Mouse (Mus musculus): ENCODE data around the gene Morc4.

Morc4 gene

GRCm38 (mm10) chrX:139807391-139807790 is 64.1 kb downstream of the Morc4 start:
- in situ Hi-C loops (cut with MboI, MseI) = no loop called here

GRCm38 (mm10) chrX:139805918-139806317 is 65.6 kb downstream of the Morc4 start:
- in situ Hi-C loops (cut with MboI, MseI) = no loop called here

GRCm38 (mm10) chrX:139803028-139803427 is 68.4 kb downstream of the Morc4 start:
- in situ Hi-C loops (cut with MboI, MseI) = no loop called here

- in situ Hi-C loops (cut with MboI, MseI) = no loop called here
Measured at GRCm38 (mm10) chrX:139800406-139800878, 71.0 kb downstream of the Morc4 start, which contains the start of gene Cldn2. Gene Cldn2, plus strand, starts transcription at chrX:139800828.

GRCm38 (mm10) chrX:139799953-139800352 is 71.5 kb downstream of the Morc4 start:
- in situ Hi-C loops (cut with MboI, MseI) = no loop called here

- in situ Hi-C loops (cut with MboI, MseI) = no loop called here
Measured at GRCm38 (mm10) chrX:139797875-139798274, 73.6 kb downstream of the Morc4 start.

GRCm38 (mm10) chrX:139796037-139796436 is 75.4 kb downstream of the Morc4 start:
- in situ Hi-C loops (cut with MboI, MseI) = no loop called here

GRCm38 (mm10) chrX:139794072-139794845 is 77.2 kb downstream of the Morc4 start:
- in situ Hi-C loops (cut with MboI, MseI) = no loop called here

GRCm38 (mm10) chrX:139785764-139786163 is 85.7 kb downstream of the Morc4 start:
- in situ Hi-C loops (cut with MboI, MseI) = no loop called here

- in situ Hi-C loops (cut with MboI, MseI) = no loop called here
Measured at GRCm38 (mm10) chrX:139783045-139783422, 88.4 kb downstream of the Morc4 start.

- in situ Hi-C loops (cut with MboI, MseI) = no loop called here
Measured at GRCm38 (mm10) chrX:139782278-139783044, 89.0 kb downstream of the Morc4 start, which contains the start of gene Ripply1. Gene Ripply1, minus strand, starts transcription at chrX:139782353.

- in situ Hi-C loops (cut with MboI, MseI) = no loop called here
Measured at GRCm38 (mm10) chrX:139781563-139781962, 89.9 kb downstream of the Morc4 start.

- in situ Hi-C loops (cut with MboI, MseI) = no loop called here
Measured at GRCm38 (mm10) chrX:139780988-139781387, 90.5 kb downstream of the Morc4 start.

GRCm38 (mm10) chrX:139779401-139779800 is 92.1 kb downstream of the Morc4 start:
- in situ Hi-C loops (cut with MboI, MseI) = loop anchor here (5.0 kb wide), 2 partner anchors 43 to 58 kb away; no protein-coding TSS in a partner anchor

- in situ Hi-C loops (cut with MboI, MseI) = loop anchor here (5.0 kb wide), 2 partner anchors 43 to 58 kb away; no protein-coding TSS in a partner anchor
Measured at GRCm38 (mm10) chrX:139778886-139779285, 92.6 kb downstream of the Morc4 start.

GRCm38 (mm10) chrX:139777357-139777756 is 94.1 kb downstream of the Morc4 start:
- in situ Hi-C loops (cut with MboI, MseI) = loop anchor here (5.0 kb wide), 2 partner anchors 45 to 60 kb away; no protein-coding TSS in a partner anchor

GRCm38 (mm10) chrX:139775084-139775612 is 96.3 kb downstream of the Morc4 start:
- in situ Hi-C loops (cut with MboI, MseI) = loop anchor here (5.0 kb wide), 2 partner anchors 47 to 62 kb away; no protein-coding TSS in a partner anchor

GRCm38 (mm10) chrX:139774309-139775083 is 97.0 kb downstream of the Morc4 start:
- in situ Hi-C loops (cut with MboI, MseI) = loop anchor here (5.0 kb wide), 2 partner anchors 48 to 63 kb away; no protein-coding TSS in a partner anchor

All from T-helper 17 cell (primary cell).